Mouse (Mus musculus) spleen, adult 2 months (tissue): ENCODE measurements at regions not wholly inside any gene's neighbourhood (a gene's known extent, or its start where the extent isn't known, plus 50 kb on each side); places are given as distances from the start of the nearest gene placed in this dataset.

Experiments used
- DNase-seq, 2 experiments: peaks; one replicate each; pipeline versions ENCODE4 v3.0.0 to v3.0.0-alpha.2; 2012 to 2021; ENCODE audit warnings: low spot score in 2 of 2, low read depth in 1 of 2
- H3K27ac ChIP-seq: fragments of 200-500 bp; 2 replicates; pipeline ENCODE4 v1.5.1; 2012; ENCODE audit warnings: low read length, inconsistent platforms; ENCODE audit not compliant: insufficient read depth
- H3K27me3 ChIP-seq: fragments of 200-500 bp; 2 replicates; pipeline ENCODE4 v1.6.1; 2012; ENCODE audit warnings: mild to moderate bottlenecking, moderate library complexity, low read length, inconsistent platforms; ENCODE audit not compliant: control insufficient read depth, insufficient read depth
- H3K36me3 ChIP-seq: fragments of 200-500 bp; 2 replicates; pipeline ENCODE4 v1.6.1; 2012; ENCODE audit warnings: mild to moderate bottlenecking, low read length, inconsistent platforms; ENCODE audit not compliant: control insufficient read depth, insufficient read depth
- H3K4me1 ChIP-seq: fragments of 200-500 bp; 2 replicates; pipeline ENCODE4 v1.6.1; 2011; ENCODE audit warnings: inconsistent platforms; ENCODE audit not compliant: control insufficient read depth, insufficient read depth, insufficient read length
- H3K4me3 ChIP-seq: fragments of 200-500 bp; 2 replicates; pipeline ENCODE4 v1.5.1; 2011; ENCODE audit warnings: mild to moderate bottlenecking, inconsistent platforms; ENCODE audit not compliant: insufficient read depth, insufficient read length; ENCODE audit errors: extremely low read depth
- CTCF ChIP-seq: fragments of 200-500 bp; IDR thresholded peaks from 2 replicates; pipeline ENCODE4 v1.5.1; 2011; ENCODE audit warnings: mild to moderate bottlenecking, inconsistent platforms; ENCODE audit not compliant: insufficient read depth, insufficient read length, insufficient replicate concordance; ENCODE audit errors: extremely low read depth
- POLR2A ChIP-seq: fragments of 200-500 bp; IDR thresholded peaks from 2 replicates; pipeline ENCODE4 v1.6.1; 2011; ENCODE audit warnings: low read depth, low read length, inconsistent platforms
- WGBS: fragments of 180-500 bp; shearing (Covaris S2); methylation state at CpG from one replicate; pipeline ENCODE4 v1.1.7; 2018; 5-methylcytosine and 5-hydroxymethylcytosine counted together

- H3K36me3 ChIP-seq: no peaks in the 10 kb centered on the region
- TF ChIP-seq POLR2A (no peak), CTCF (peak; percentile 20; the same call in 1 of the 2 replicates)
- 51% methylated on average over 5 of the region's 5 CpGs for WGBS
- H3K4me1 ChIP-seq: no peaks in the 10 kb centered on the region
- no peaks in the 10 kb centered on the region for H3K27me3 ChIP-seq
- H3K27ac ChIP-seq: no peak overlapping the region
- no peak for DNase-seq
- H3K4me3 ChIP-seq: no peak overlapping the region
These were observed 139.3 kb downstream of the Cyp26a1 start for GRCm38 (mm10) chr19:37836900-37837299.
